Mouse (Mus musculus) inflammation-experienced regulatory T-cells, adult 6 months (primary cell): Measurements from ENCODE around the gene Rars. TPM values are rescaled to one million over a fixed set of nuclear protein-coding genes. Genes with fewer than 3 reads are reported as not detected.

ENCODE experiments used
- ATAC-seq: one replicate; pipeline ENCODE4 v1.8.0; 2017
- polyA plus RNA-seq, 3 experiments: library from polyadenylated mRNA; unstranded; fragments of 100-300 nt; shearing (Covaris generic); gene quantifications; one replicate each; pipeline ENCODE4 v1.2.1; 2017

Gene Rars
- polyA plus RNA-seq, 3 experiments from 2014 or later = 66.5 to 81.2 (median 71.4) TPM

DNA sequence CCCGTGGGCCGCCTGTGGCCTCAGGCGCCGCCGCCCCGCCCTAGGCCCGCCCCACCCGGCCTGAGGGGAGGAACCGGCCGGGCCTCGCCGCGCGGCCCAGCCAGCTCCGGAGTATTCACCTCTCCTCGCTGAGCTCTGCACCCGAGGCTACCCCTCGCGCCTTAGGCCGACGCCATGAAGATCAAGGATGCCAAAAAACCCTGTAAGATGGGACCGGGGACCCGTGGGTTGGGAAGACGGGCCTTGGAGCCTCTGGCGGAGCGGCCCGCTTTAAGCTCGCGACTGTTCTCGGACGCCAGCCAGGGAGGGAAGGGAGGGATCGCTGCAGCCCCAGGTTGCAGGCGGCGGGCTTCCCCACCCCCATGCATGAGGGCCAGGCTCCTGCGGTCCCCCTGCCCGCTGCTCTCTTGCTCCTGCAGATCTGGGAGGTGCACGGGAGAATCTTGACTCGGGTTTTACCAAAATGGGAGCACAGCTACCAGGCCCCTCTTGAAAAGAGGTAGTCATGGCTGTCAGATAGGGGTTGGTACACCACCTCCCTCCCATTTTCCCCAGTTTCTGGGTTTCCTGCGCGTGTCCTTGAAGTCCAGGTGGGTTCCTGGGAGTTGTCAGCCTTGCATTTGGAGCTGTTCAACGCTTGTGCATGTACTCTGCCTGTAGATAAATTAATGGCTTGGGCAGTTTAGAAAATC is 64.4 kb downstream of the Rars start:
- ATAC-seq = peak; percentile 39

- ATAC-seq = peak; percentile 98
These were observed 65.0 kb downstream of the Rars start, which contains the start of gene Pank3 for GRCm38 (mm10) chr11:35769188-35769745. Pank3 (plus strand) TSS chr11:35769484.

GRCm38 (mm10) chr11:35766845-35767244 is 67.5 kb downstream of the Rars start:
- ATAC-seq = no peak

GRCm38 (mm10) chr11:35760627-35761003 is 73.7 kb downstream of the Rars start:
- no peak for ATAC-seq

GRCm38 (mm10) chr11:35760001-35760626 is 74.2 kb downstream of the Rars start:
- ATAC-seq = no peak

Other genes with a start within 250 kb of the Rars start
- gene Pank3, start 65.0 kb downstream of the Rars start, polyA plus RNA-seq = 1 to 10 TPM; 7.0 to 7.9 (median 7.5) TPM
- not detected for gene Fbll1, start 35.6 kb downstream of the Rars start, polyA plus RNA-seq
- under 1 TPM in 2 of 3 experiments, not detected in 1; 0.12 to 0.17 TPM for gene Wwc1, start 146.0 kb upstream of the Rars start, polyA plus RNA-seq